Mouse (Mus musculus): Measurements from ENCODE around the gene Tesc.

The Tesc gene

DNA sequence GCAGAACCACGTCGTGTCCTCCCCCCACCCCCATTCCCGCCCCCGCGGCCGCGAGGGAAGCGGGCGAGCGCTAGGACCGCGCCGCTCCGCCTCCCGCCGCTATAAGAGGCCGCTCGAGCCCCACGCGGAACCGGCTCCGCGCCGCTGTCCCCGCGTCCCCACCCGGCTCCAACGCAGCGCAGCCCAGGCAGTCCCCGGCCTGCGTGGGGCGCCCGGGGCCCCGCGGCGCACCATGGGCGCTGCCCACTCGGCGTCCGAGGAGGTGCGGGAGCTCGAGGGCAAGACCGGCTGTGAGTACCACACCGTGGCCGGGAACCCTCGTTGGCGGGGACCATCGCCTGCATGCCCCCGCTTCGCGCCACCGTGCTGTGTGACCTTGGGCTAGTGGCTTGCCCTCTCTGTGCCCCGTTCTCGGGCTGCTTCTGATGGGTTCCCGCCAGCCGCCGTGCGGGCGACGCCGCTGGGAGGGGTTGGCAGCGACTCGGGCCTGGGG, at the start of gene Tesc:
Gene Tesc (plus strand): TSS at position 46 of the 493 bp plus-strand sequence.
- H3K36me3 ChIP-seq (ENCODE audit: control insufficient read depth, insufficient read depth, low read length, poor library complexity, severe bottlenecking): no peaks in the 10 kb centered on the region
- DNase-seq (ENCODE audit: low read depth, low spot score): no peak
- H3K27me3 ChIP-seq (ENCODE audit: control insufficient read depth, insufficient read depth, low read length, poor library complexity, severe bottlenecking): peaks cover 5% of the 10 kb centered on the region; the same call in 1 of the 2 replicates

DNA sequence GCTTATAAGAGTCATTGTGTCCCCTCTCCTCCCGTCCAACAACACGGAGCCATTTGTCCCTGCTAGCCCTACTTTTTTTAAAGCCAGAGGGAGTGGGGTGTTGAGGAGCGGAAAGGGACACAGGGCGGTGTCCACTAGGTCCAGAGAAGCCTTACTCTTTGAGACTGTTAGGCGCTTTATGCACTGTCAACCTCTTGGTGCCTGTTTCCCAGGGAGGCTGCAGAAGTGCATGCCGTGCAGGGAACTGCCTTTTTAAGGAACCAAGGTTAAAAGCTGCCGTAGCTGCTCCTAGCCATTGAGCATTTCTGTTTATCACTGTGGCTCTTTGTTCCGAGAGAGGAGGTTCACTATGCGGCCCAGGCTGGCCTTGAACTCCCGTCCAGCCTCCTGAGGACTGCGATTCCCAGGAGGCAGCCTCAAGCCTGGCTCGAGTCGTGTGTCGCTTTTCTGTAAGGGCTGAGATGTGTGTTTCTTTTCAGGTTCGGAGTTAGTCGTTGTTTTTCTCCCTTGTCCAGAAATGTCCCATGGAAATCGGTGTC, 49.3 kb upstream of the Tesc start:
- DNase-seq (ENCODE audit: low read depth, low spot score): no peak
- no peaks in the 10 kb centered on the region for H3K27me3 ChIP-seq (ENCODE audit: control insufficient read depth, insufficient read depth, low read length, poor library complexity, severe bottlenecking)
- peaks cover 3% of the 10 kb centered on the region; the same call in 1 of the 2 replicates for H3K36me3 ChIP-seq (ENCODE audit: control insufficient read depth, insufficient read depth, low read length, poor library complexity, severe bottlenecking)

DNA sequence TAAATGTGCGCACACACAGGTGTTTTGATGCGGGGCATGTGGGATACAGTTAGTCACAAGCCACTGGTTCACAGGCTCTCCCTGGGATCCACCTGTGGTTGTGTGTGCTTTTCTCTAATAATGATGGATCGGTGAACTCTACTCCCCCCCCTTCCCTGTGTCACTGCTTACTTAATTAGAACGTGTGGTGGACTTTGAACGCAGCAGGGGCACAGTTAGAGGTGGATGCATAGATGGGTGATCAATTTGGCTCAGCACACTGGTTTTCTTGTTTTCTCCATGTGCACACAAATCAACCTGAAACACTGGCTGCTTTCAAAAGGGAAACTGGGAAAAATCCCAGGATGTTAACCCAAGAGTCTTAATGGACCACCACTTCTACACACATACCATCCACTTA, 48.5 kb upstream of the Tesc start:
- no peaks in the 10 kb centered on the region for H3K27me3 ChIP-seq (ENCODE audit: control insufficient read depth, insufficient read depth, low read length, poor library complexity, severe bottlenecking)
- H3K36me3 ChIP-seq (ENCODE audit: control insufficient read depth, insufficient read depth, low read length, poor library complexity, severe bottlenecking): peaks cover 3% of the 10 kb centered on the region; the same call in 1 of the 2 replicates
- no peak for DNase-seq (ENCODE audit: low read depth, low spot score)

DNA sequence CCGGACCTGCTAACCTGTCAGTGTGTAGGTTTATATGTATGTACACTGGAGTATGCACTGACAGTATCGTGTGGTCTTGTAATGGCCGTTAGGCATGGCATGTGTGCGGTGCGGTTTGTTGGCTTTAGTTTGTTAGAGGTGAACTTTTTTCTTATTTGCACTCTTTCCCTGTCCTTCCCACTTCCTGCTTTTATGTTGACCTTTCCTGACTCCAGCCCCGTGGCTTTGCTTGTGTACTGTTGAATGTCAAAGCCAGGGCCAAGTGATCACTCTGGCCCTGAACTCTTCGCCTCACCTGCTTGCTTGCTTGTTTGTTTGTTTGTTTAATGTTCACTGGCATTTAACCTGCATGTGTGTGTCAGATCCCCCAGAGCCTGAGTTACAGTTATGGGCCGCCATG, 46.6 kb upstream of the Tesc start:
- no peak for DNase-seq (ENCODE audit: low read depth, low spot score)
- H3K27me3 ChIP-seq (ENCODE audit: control insufficient read depth, insufficient read depth, low read length, poor library complexity, severe bottlenecking): no peaks in the 10 kb centered on the region
- H3K36me3 ChIP-seq (ENCODE audit: control insufficient read depth, insufficient read depth, low read length, poor library complexity, severe bottlenecking): peaks cover 3% of the 10 kb centered on the region

DNA sequence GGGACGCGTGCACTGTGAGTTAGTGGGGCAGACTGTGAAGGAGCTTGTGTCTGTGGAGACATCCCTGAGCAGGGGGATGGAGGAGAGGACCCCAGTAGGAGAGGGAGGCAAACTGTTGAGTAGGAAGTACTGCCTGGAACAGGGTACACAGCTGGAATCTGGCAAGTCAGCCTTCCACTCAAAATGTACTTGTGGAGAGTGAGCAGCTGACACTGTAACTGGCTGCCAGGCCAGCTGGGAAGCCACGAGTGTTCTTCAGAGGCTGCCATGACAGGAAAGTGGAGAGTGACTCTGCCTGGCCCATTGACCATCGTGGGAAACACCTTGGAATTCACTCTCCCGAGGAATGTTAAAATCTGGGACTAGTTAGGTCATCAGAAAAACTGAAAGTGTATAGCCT, 45.6 kb upstream of the Tesc start:
- DNase-seq (ENCODE audit: low read depth, low spot score): no peak
- H3K27me3 ChIP-seq (ENCODE audit: control insufficient read depth, insufficient read depth, low read length, poor library complexity, severe bottlenecking): no peaks in the 10 kb centered on the region

DNA sequence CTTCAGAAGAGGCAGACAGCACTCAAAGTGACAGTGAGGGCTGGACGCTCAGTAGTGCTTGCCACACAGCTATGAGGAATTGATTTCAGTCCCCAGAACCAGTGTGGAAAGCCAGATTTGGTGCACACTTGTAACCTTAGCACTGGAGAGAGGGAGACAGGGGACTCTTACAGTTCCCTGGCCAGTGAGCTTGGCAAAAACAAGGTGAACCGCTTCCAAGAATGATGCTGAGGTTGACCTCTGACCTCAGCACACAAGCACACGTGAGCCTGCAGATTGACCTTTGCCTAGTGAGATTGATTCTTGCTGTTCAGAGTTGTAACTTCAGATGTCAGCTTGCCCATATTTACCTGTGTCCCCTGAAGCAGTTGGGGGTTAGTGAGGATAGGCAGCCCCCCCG, 41.2 kb upstream of the Tesc start:
- no peaks in the 10 kb centered on the region for H3K27me3 ChIP-seq (ENCODE audit: control insufficient read depth, insufficient read depth, low read length, poor library complexity, severe bottlenecking)
- peaks cover 6% of the 10 kb centered on the region for H3K36me3 ChIP-seq (ENCODE audit: control insufficient read depth, insufficient read depth, low read length, poor library complexity, severe bottlenecking)
- DNase-seq (ENCODE audit: low read depth, low spot score): no peak

More for the DNA sequence above, 45.6 kb upstream of the Tesc start:
- peaks cover 4% of the 10 kb centered on the region for H3K36me3 ChIP-seq (ENCODE audit: control insufficient read depth, insufficient read depth, low read length, poor library complexity, severe bottlenecking)

DNA sequence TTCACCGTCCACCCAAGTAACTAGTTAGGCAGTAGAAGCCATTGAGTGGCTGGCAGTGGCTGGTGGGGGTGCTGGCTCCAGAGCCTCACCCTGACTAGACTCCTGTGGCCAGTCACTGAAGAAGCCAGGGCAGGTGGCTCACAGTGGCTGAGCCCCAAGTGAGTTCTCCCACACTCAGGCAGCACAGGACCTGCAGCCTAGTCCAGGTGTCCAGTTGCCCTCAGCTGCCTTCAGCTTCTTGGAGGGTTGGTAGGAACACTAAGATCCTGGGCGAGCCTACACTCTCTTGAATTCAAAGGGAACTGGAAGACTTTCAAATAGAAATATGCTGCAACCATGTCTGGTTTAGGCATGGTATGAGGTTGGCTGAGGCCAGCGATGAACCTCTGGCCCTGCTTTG, 39.7 kb upstream of the Tesc start:
- Histone ChIP-seq H3K27me3 (ENCODE audit: control insufficient read depth, insufficient read depth, low read length, poor library complexity, severe bottlenecking) (no peaks in the 10 kb centered on the region), H3K36me3 (ENCODE audit: control insufficient read depth, insufficient read depth, low read length, poor library complexity, severe bottlenecking) (peaks cover 9% of the 10 kb centered on the region)
- no peak for DNase-seq (ENCODE audit: low read depth, low spot score)

DNA sequence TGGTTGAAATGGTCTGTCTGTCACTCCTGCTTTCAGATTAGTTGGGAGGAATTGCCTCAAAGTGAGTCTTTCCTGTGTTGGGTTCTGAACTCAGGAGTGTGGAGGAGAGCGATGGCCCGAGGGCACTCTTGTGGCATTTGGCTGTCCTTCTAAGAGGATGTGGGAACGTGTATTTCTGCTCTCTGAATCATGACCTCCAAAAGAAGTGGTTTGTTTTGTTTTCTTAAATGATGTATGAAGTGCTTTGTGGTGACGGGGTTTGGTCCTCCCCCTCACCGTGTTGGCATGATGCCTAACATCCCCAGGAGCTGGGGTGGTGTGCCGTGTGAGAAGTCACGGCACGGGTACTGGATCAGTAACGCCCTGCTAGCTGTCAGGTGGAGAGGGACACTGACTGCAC, 39.2 kb upstream of the Tesc start:
- Histone ChIP-seq H3K27me3 (ENCODE audit: control insufficient read depth, insufficient read depth, low read length, poor library complexity, severe bottlenecking) (no peaks in the 10 kb centered on the region), H3K36me3 (ENCODE audit: control insufficient read depth, insufficient read depth, low read length, poor library complexity, severe bottlenecking) (peaks cover 9% of the 10 kb centered on the region)
- no peak for DNase-seq (ENCODE audit: low read depth, low spot score)

DNA sequence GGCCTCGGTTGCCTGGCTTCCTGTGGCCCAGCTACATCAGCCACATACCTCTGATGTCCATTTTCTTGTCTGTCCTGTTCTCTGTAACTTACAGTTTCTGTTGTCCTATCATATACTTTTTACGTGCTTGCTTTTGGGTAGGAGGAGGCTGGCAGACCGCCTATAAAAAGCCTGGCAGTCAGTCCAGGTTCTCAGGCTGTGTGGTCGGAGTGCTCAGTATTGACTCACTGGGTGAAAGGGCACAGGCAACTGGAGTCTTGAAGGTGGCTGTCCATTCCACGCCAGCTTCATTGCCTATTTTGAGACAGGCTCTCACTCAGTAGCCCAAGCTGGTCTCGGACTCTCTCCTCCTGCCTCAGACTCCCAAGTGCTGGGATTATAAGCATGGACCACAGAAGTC, 37.8 kb upstream of the Tesc start:
- DNase-seq (ENCODE audit: low read depth, low spot score): no peak
- H3K27me3 ChIP-seq (ENCODE audit: control insufficient read depth, insufficient read depth, low read length, poor library complexity, severe bottlenecking): no peaks in the 10 kb centered on the region
- H3K36me3 ChIP-seq (ENCODE audit: control insufficient read depth, insufficient read depth, low read length, poor library complexity, severe bottlenecking): peaks cover 9% of the 10 kb centered on the region

DNA sequence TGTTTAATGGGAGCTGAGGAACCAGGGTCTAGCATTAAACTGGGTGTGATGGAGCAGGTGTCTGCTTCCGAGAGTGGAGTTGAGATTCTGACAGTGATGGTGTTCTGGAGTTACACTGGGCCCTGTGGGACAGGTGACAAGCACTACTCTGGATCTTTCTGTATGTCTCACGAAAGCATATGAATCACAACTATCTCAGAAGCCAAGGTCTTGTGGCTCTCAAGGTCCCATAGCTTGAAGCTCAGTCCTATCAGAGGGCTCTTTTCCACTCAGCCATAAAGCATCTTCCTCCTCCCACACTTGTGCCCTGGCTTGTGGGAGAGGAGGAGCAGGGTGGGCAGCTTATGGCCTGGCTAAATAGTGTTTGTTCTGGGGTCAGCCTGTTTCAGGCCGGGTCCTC, 36.6 kb upstream of the Tesc start:
- Histone ChIP-seq H3K27me3 (ENCODE audit: control insufficient read depth, insufficient read depth, low read length, poor library complexity, severe bottlenecking) (no peaks in the 10 kb centered on the region), H3K36me3 (ENCODE audit: control insufficient read depth, insufficient read depth, low read length, poor library complexity, severe bottlenecking) (peaks cover 16% of the 10 kb centered on the region)
- DNase-seq (ENCODE audit: low read depth, low spot score): no peak

DNA sequence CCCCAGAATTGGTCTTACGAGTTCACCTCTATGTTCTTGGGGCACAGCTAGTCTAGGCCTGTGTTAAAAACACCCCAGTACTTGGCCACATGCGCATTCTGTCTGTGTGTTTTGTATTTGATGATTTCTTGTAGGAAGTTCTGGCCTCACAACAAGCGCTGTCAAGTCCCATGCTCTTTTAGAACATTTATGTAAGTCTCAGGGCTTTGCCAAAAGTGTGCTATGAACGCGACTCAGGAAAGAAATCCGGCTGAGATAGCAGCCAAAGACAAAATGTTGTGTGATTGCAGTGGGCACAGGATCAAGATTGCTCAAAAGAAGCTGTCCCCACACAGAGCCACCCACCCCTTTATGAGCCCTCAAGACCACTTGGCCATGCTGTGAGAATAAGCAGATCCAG, 34.0 kb upstream of the Tesc start:
- DNase-seq (ENCODE audit: low read depth, low spot score): no peak
- Histone ChIP-seq H3K27me3 (ENCODE audit: control insufficient read depth, insufficient read depth, low read length, poor library complexity, severe bottlenecking) (no peaks in the 10 kb centered on the region), H3K36me3 (ENCODE audit: control insufficient read depth, insufficient read depth, low read length, poor library complexity, severe bottlenecking) (peaks cover 12% of the 10 kb centered on the region)

DNA sequence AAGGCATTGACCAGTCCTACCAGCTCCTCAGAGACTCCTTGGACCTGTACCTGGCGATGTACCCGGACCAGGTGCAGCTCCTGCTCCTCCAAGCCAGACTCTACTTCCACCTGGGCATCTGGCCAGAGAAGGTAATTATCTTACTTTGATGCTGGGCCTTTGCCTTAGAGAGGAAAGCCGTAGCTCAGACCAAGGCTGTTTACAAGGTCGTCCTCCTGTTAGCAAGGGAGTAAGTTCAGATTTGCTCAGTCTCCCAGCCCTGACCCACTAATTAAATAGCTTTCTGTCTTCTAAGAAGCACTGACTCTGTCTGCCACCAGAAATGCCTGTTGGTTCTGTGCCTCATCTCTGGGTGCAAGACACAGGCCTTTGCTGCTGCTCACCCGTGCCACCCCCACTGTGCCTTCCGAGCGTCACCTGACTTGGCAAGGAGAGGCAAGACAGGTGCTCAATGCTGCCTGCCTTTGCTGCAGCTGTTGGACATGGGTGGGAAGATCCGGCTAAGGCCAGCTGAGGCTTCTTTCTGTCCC, 32.1 kb upstream of the Tesc start:
- no peak for DNase-seq (ENCODE audit: low read depth, low spot score)
- Histone ChIP-seq H3K27me3 (ENCODE audit: control insufficient read depth, insufficient read depth, low read length, poor library complexity, severe bottlenecking) (no peaks in the 10 kb centered on the region), H3K36me3 (ENCODE audit: control insufficient read depth, insufficient read depth, low read length, poor library complexity, severe bottlenecking) (peaks cover 12% of the 10 kb centered on the region)

DNA sequence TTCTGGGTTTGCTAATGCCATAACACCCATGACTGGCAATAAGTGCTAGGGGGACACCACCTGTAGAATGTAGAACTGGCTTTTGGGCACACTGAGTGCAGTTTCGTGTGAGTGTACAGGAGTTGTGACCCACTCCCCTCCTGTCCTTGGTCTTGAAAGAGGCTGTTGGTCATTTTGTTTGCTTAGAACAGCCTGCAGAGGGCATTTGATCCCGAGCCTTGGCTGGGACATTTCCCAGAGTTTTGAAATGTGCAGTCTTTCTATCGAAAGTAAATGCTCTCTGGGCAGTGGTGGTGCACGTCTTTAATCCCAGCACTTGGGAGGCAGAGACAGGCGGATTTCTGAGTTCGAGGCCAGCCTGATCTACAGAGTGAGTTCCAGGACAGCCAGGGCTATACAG, 31.6 kb upstream of the Tesc start:
- DNase-seq (ENCODE audit: low read depth, low spot score): no peak
- H3K36me3 ChIP-seq (ENCODE audit: control insufficient read depth, insufficient read depth, low read length, poor library complexity, severe bottlenecking): peaks cover 12% of the 10 kb centered on the region
- H3K27me3 ChIP-seq (ENCODE audit: control insufficient read depth, insufficient read depth, low read length, poor library complexity, severe bottlenecking): no peaks in the 10 kb centered on the region

DNA sequence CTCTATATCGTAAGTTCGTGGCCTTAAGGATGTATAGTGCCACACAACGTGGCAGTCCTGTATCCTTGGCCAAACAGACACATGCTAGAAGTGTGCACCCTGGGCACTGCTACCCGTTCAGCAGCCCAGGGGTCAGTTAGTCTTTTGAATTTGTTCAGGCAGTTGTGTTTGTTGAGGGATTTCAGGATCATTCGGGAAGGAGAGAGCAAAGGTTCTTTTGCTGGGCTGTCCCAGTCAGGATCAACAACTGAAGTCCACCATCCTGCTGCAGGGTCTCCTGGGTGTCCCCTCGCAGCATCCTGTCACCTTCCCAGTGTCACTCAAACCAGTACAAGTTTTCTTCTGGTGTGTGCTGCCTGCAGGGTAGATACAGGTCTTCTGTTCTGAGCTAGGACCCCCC, 31.0 kb upstream of the Tesc start:
- no peaks in the 10 kb centered on the region for H3K27me3 ChIP-seq (ENCODE audit: control insufficient read depth, insufficient read depth, low read length, poor library complexity, severe bottlenecking)
- peaks cover 9% of the 10 kb centered on the region for H3K36me3 ChIP-seq (ENCODE audit: control insufficient read depth, insufficient read depth, low read length, poor library complexity, severe bottlenecking)
- no peak for DNase-seq (ENCODE audit: low read depth, low spot score)

DNA sequence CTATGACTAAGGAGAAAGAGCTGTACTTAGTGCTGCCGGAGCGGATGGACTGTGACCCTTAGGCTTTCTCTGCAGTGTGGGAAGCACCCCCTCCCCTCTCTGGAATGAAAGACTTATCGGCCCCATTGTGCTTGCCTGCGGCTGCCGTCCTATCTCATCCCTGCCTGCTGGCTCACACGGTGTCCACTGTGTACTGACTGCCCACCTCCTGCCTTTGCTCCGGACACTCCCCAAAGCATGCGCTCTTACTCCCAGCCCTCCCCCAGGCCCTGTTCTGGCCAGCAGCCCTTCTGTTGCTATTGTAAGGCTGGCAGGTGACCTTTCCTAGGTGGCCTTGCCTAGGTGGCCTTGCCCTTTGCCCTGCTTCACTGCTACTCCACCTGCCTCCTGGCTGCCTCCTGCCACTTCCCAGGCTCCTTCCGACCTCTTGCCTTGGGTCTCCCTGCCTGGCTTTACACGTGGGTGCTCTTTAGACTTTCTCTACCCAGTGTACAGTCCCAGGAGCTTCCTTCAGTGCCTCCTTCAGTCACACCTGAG, 30.0 kb upstream of the Tesc start:
- peaks cover 9% of the 10 kb centered on the region for H3K36me3 ChIP-seq (ENCODE audit: control insufficient read depth, insufficient read depth, low read length, poor library complexity, severe bottlenecking)
- no peak for DNase-seq (ENCODE audit: low read depth, low spot score)
- H3K27me3 ChIP-seq (ENCODE audit: control insufficient read depth, insufficient read depth, low read length, poor library complexity, severe bottlenecking): no peaks in the 10 kb centered on the region

DNA sequence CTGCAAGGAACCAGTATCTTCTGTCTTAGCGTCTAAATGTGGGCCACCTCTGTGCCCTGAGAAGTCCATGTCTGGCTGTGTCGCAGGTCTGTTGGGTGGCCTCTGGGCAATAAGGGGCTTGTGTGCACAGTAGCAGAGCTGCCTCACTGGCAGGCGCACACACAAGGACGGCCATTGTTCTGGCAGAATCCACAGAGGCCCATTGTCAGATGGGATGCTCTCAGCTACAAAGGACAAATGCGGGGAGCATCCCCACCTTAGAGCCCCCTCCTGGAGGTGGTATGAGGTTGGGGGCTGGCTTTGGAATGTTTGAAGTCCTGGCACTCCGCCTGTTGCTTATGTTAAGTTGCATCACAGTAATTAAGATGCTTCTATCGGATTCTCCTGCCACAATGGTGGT, 28.5 kb upstream of the Tesc start:
- peaks cover 11% of the 10 kb centered on the region for H3K36me3 ChIP-seq (ENCODE audit: control insufficient read depth, insufficient read depth, low read length, poor library complexity, severe bottlenecking)
- H3K27me3 ChIP-seq (ENCODE audit: control insufficient read depth, insufficient read depth, low read length, poor library complexity, severe bottlenecking): no peaks in the 10 kb centered on the region
- DNase-seq (ENCODE audit: low read depth, low spot score): no peak

Data from splenic B cell, adult 2 months (primary cell).